Mouse (Mus musculus): ENCODE results near the gene Rnf144b.

Gene Rnf144b

GRCm38 (mm10) chr13:47266411-47266810 is 144.0 kb downstream of the Rnf144b start:
- DNase-seq (ENCODE audit: low spot score): no peak

- no peak for DNase-seq (ENCODE audit: low spot score)
These were observed 145.8 kb downstream of the Rnf144b start for GRCm38 (mm10) chr13:47268227-47268626.

GRCm38 (mm10) chr13:47272928-47273327 is 150.5 kb downstream of the Rnf144b start:
- no peak for DNase-seq (ENCODE audit: low spot score)

GRCm38 (mm10) chr13:47273487-47273886 is 151.0 kb downstream of the Rnf144b start:
- DNase-seq (ENCODE audit: low spot score): no peak

GRCm38 (mm10) chr13:47274139-47274538 is 151.7 kb downstream of the Rnf144b start:
- DNase-seq (ENCODE audit: low spot score): no peak

GRCm38 (mm10) chr13:47277000-47277823 is 154.8 kb downstream of the Rnf144b start:
- DNase-seq (ENCODE audit: low spot score): no peak

GRCm38 (mm10) chr13:47277824-47278290 is 155.4 kb downstream of the Rnf144b start:
- no peak for DNase-seq (ENCODE audit: low spot score)

- DNase-seq (ENCODE audit: low spot score): no peak
These were observed 159.8 kb downstream of the Rnf144b start for GRCm38 (mm10) chr13:47282221-47282620.

GRCm38 (mm10) chr13:47288449-47288848 is 166.0 kb downstream of the Rnf144b start:
- DNase-seq (ENCODE audit: low spot score): peak; percentile 16

- DNase-seq (ENCODE audit: low spot score): no peak
These were observed 174.0 kb downstream of the Rnf144b start for GRCm38 (mm10) chr13:47296465-47296864.

Data from ovary, adult 18-20 months (tissue).